Mouse (Mus musculus): ENCODE data around the gene Pdzk1.

- TF ChIP-seq CTCF (IDR thresholded peaks at IDR 0.05; ENCODE audit: insufficient read depth, low read length) (no peak), POLR2A (IDR thresholded peaks at IDR 0.05; ENCODE audit: borderline replicate concordance, extremely low read depth, low read depth, low read length) (no peak)
These were observed 45.9 kb downstream of the Pdzk1 start for GRCm38 (mm10) chr3:96874808-96875571.

Measured in lung, adult 2 months (tissue).